Mouse (Mus musculus): ENCODE results near the gene Atp8b4. TPM values are rescaled to one million over a fixed set of nuclear protein-coding genes. Genes with fewer than 3 reads are reported as not detected.

The Atp8b4 gene
- total RNA-seq, 2 experiments from 2014 or later, result 0.17 to 0.20 TPM

- DNase-seq, result no peak
- intact Hi-C loops (cut with DNase I), result no loop called here
These were observed 128.8 kb downstream of the Atp8b4 start for GRCm38 (mm10) chr2:126371634-126372033.

- intact Hi-C loops (cut with DNase I), result no loop called here
- DNase-seq, result no peak
These were observed 130.7 kb downstream of the Atp8b4 start for GRCm38 (mm10) chr2:126369815-126370214.

- DNase-seq, result no peak
These were observed 136.4 kb downstream of the Atp8b4 start for GRCm38 (mm10) chr2:126363745-126364725.

GRCm38 (mm10) chr2:126363050-126363744 is 137.3 kb downstream of the Atp8b4 start:
- intact Hi-C loops (cut with DNase I), result loop anchor here (5.0 kb wide), 1 partner anchor 471 kb away; no protein-coding TSS in a partner anchor
- peak; percentile 71 to 79 for DNase-seq

More at GRCm38 (mm10) chr2:126363745-126364725, 136.4 kb downstream of the Atp8b4 start:
- intact Hi-C loops (cut with DNase I), result loop anchor here (5.0 kb wide), 1 partner anchor 472 kb away; no protein-coding TSS in a partner anchor

- no peak for DNase-seq
- intact Hi-C loops (cut with DNase I), result loop anchor here (5.0 kb wide), 1 partner anchor 469 kb away; no protein-coding TSS in a partner anchor
These were observed 139.2 kb downstream of the Atp8b4 start for GRCm38 (mm10) chr2:126361131-126361810.

GRCm38 (mm10) chr2:126360688-126361087 is 139.8 kb downstream of the Atp8b4 start:
- intact Hi-C loops (cut with DNase I), result loop anchor here (5.0 kb wide), 1 partner anchor 468 kb away; no protein-coding TSS in a partner anchor
- peak; percentile 43 to 55 for DNase-seq

- DNase-seq, result no peak
- intact Hi-C loops (cut with DNase I), result loop anchor here (5.0 kb wide), 1 partner anchor 468 kb away; no protein-coding TSS in a partner anchor
These were observed 140.5 kb downstream of the Atp8b4 start for GRCm38 (mm10) chr2:126359965-126360364.

- DNase-seq, result no peak
- intact Hi-C loops (cut with DNase I), result no loop called here
These were observed 141.2 kb downstream of the Atp8b4 start for GRCm38 (mm10) chr2:126359278-126359677.

- no peak for DNase-seq
These were observed 141.7 kb downstream of the Atp8b4 start for GRCm38 (mm10) chr2:126358741-126359140.

GRCm38 (mm10) chr2:126355259-126355658 is 145.2 kb downstream of the Atp8b4 start:
- no peak for DNase-seq
- intact Hi-C loops (cut with DNase I), result no loop called here

More at GRCm38 (mm10) chr2:126358741-126359140, 141.7 kb downstream of the Atp8b4 start:
- intact Hi-C loops (cut with DNase I), result no loop called here

- no peak for DNase-seq
- intact Hi-C loops (cut with DNase I), result no loop called here
These were observed 148.7 kb downstream of the Atp8b4 start for GRCm38 (mm10) chr2:126351811-126352210.

- intact Hi-C loops (cut with DNase I), result no loop called here
- DNase-seq, result no peak
These were observed 157.4 kb downstream of the Atp8b4 start for GRCm38 (mm10) chr2:126343026-126343593.

GRCm38 (mm10) chr2:126341521-126341920 is 159.0 kb downstream of the Atp8b4 start:
- intact Hi-C loops (cut with DNase I), result no loop called here
- DNase-seq, result no peak

GRCm38 (mm10) chr2:126340201-126340600 is 160.3 kb downstream of the Atp8b4 start:
- no peak for DNase-seq
- intact Hi-C loops (cut with DNase I), result no loop called here

- DNase-seq, result peak; percentile 36 to 37
- intact Hi-C loops (cut with DNase I), result no loop called here
These were observed 161.0 kb downstream of the Atp8b4 start for GRCm38 (mm10) chr2:126339516-126339915.

GRCm38 (mm10) chr2:126337143-126337542 is 163.3 kb downstream of the Atp8b4 start:
- intact Hi-C loops (cut with DNase I), result no loop called here

GRCm38 (mm10) chr2:126331794-126332193 is 168.7 kb downstream of the Atp8b4 start:
- intact Hi-C loops (cut with DNase I), result no loop called here
- DNase-seq, result no peak

More at GRCm38 (mm10) chr2:126337143-126337542, 163.3 kb downstream of the Atp8b4 start:
- DNase-seq, result no peak

GRCm38 (mm10) chr2:126323206-126323605 is 177.3 kb downstream of the Atp8b4 start:
- intact Hi-C loops (cut with DNase I), result no loop called here

GRCm38 (mm10) chr2:126322631-126323031 is 177.8 kb downstream of the Atp8b4 start:
- no peak for DNase-seq
- intact Hi-C loops (cut with DNase I), result no loop called here

More at GRCm38 (mm10) chr2:126323206-126323605, 177.3 kb downstream of the Atp8b4 start:
- no peak for DNase-seq

GRCm38 (mm10) chr2:126318071-126318470 is 182.4 kb downstream of the Atp8b4 start:
- intact Hi-C loops (cut with DNase I), result no loop called here
- DNase-seq, result no peak

Data from gastrocnemius, postnatal 36 days (tissue).